Mouse (Mus musculus) G1E (cell line): ENCODE results near the gene Iqch. TPM values are rescaled to one million over a fixed set of nuclear protein-coding genes. Genes with fewer than 3 reads are reported as not detected.

ENCODE experiments used
- ATAC-seq: 2 replicates; pipeline ENCODE4 v1.8.0; 2016; ENCODE audit warnings: mild to moderate bottlenecking; ENCODE audit not compliant: insufficient number of reproducible peaks, poor library complexity, low FRiP score, severe bottlenecking; ENCODE audit errors: extremely low read depth
- DNase-seq: peaks from one replicate; pipeline ENCODE4 v3.0.0; 2012; ENCODE audit warnings: low spot score
- H3K27me3 ChIP-seq: 2 replicates; pipeline ENCODE4 v1.6.1; 2012; ENCODE audit warnings: mild to moderate bottlenecking, low read length, inconsistent platforms; ENCODE audit not compliant: insufficient read depth
- H3K36me3 ChIP-seq: replicated peaks from 2 replicates; pipeline ENCODE3; 2012; ENCODE audit warnings: mild to moderate bottlenecking, inconsistent platforms
- H3K4me1 ChIP-seq: 2 replicates; pipeline ENCODE4 v1.6.1; 2012; ENCODE audit warnings: low read depth, low read length, inconsistent platforms, mixed read lengths; ENCODE audit not compliant: insufficient read depth
- H3K4me3 ChIP-seq: 2 replicates; pipeline ENCODE4 v1.5.1; 2012; ENCODE audit warnings: low read depth, mild to moderate bottlenecking, inconsistent platforms, low read length, moderate library complexity, mixed read lengths
- H3K9me3 ChIP-seq: replicated peaks from 2 replicates; pipeline ENCODE4 v1.6.1; 2012; ENCODE audit warnings: inconsistent platforms
- CTCF ChIP-seq: IDR thresholded peaks from 2 replicates; pipeline ENCODE4 v1.5.1; 2012; ENCODE audit warnings: low read depth, low read length, inconsistent platforms, mixed read lengths
- GATA1 ChIP-seq: IDR thresholded peaks from 2 replicates; pipeline ENCODE4 v1.6.1; 2012; ENCODE audit warnings: borderline replicate concordance, low read length, inconsistent platforms, mixed read lengths
- GATA2 ChIP-seq: IDR thresholded peaks from 2 replicates; pipeline ENCODE4 v1.6.1; 2012; ENCODE audit warnings: low read depth, low read length, inconsistent platforms, borderline replicate concordance
- POLR2AphosphoS5 ChIP-seq: IDR thresholded peaks from 2 replicates; pipeline ENCODE4 v1.6.1; 2012; ENCODE audit warnings: low read depth, low read length, inconsistent platforms; ENCODE audit not compliant: insufficient replicate concordance
- TAL1 ChIP-seq: conservative IDR thresholded peaks from 2 replicates; pipeline ENCODE4 v1.6.1; 2012; ENCODE audit warnings: low read depth, low read length, inconsistent platforms, mixed read lengths
- polyA plus RNA-seq: library from polyadenylated mRNA; stranded (reverse); fragments of >175 nt; gene quantifications from 2 replicates; pipeline ENCODE4 v1.2.3, GENCODE M21; 2012
- total RNA-seq, 2 experiments: library from RNA; stranded (forward) in 1 of 2; stranded (reverse) in 1 of 2; fragments of 200-1000 nt in 1 of 2; fragments of >200 nt in 1 of 2; fragmentation: Nextera tagmentation in 1 of 2; gene quantifications; 2 replicates each; pipeline ENCODE4 v1.2.3; 2014 to 2017

Gene Iqch
- total and polyA plus RNA-seq, 3 experiments: 0.22 TPM; not detected in 2

DNA sequence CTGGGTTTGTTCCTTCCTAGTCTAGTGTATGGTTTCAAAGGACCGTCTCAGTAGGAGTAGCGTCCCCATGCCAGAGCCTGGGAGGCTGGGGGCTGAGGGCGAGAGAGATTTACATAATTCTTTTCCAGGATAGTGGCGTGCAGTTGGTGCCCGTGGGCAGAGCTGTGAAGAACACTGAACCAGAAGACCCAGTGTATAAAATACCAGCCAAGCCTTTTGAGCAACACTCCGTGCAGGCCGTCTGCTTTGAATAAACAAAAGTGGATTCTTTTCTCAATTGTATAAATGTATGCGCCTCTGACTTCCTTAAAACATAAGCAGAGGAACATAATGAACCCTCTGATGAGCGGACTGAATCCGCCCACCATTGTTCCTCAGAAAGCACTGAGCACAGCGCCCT is 30.6 kb upstream of the Iqch start:
- Histone ChIP-seq H3K36me3 (peaks cover 96% of the 10 kb centered on the region), H3K4me3 (no peak overlapping the region), H3K9me3 (no peaks in the 10 kb centered on the region), H3K27me3 (no peaks in the 10 kb centered on the region), H3K4me1 (no peaks in the 10 kb centered on the region)
- no peak for ATAC-seq
- TF ChIP-seq CTCF: no peak
- no peak for TF ChIP-seq GATA1
- no peak for TF ChIP-seq GATA2
- TF ChIP-seq TAL1: no peak
- TF ChIP-seq POLR2AphosphoS5: no peak
- DNase-seq: no peak

DNA sequence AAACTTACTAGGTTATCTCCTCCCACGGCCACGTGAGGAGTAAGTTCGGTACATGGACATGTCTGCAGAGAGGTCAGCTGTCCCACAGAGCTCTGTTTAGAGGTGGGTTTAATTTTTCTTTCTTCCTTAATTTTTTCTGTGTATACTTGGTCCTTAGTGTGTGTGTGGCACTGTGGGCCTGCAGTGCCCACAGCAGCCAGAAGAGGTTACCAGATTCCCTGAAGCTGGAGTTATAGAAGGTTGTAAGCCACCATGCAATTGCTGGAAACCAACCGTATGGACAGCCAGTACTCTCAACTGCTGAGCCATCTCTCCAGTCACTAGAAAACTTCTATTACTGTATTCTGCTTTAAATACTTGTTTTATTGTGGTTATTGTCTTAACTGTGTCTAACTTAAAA is 29.8 kb upstream of the Iqch start:
- H3K4me1 ChIP-seq: no peaks in the 10 kb centered on the region
- H3K9me3 ChIP-seq: no peaks in the 10 kb centered on the region
- H3K27me3 ChIP-seq: no peaks in the 10 kb centered on the region
- ATAC-seq (no peak), DNase-seq (no peak)
- peaks cover 96% of the 10 kb centered on the region for H3K36me3 ChIP-seq
- TF ChIP-seq GATA1 (no peak), CTCF (no peak), GATA2 (no peak), TAL1 (no peak), POLR2AphosphoS5 (no peak)
- no peak overlapping the region for H3K4me3 ChIP-seq

DNA sequence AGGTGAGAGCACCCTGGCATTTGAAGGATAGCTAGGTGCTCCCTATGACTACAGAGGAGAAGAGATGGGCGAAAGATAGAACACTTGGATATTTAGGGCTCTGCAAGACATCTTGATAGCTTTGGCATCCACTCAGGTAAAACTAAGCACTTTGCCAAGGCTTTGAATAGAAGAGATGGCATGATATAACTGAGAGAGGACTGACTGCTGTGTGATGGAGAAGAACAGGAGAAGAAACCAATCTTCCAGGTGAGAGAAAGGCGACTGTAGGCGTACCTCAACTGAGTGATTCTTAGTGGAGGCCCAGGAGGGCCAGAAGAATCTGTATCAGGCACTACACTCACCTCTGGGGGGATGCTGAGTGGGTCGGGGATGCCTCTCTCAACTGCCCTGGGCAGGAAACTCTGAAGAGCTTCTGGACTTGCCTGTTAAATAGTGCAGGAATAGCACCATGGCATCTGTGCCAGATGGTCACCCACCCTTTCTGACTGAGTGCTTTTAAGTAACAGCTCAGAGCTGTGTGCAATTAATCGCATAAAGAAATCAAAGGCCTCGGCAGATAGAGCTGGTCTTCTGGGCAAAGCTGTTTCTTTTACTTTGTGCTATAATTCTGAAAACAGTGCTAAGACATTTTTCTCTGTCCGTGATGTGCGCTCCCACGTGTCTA is 22.9 kb upstream of the Iqch start:
- no peaks in the 10 kb centered on the region for H3K27me3 ChIP-seq
- H3K4me3 ChIP-seq: no peak overlapping the region
- ATAC-seq (no peak), DNase-seq (no peak)
- H3K9me3 ChIP-seq: no peaks in the 10 kb centered on the region
- no peak for TF ChIP-seq POLR2AphosphoS5
- no peak for TF ChIP-seq GATA1
- no peak for TF ChIP-seq GATA2
- no peak for TF ChIP-seq TAL1
- TF ChIP-seq CTCF: no peak
- peaks cover 99% of the 10 kb centered on the region for H3K36me3 ChIP-seq
- H3K4me1 ChIP-seq: no peaks in the 10 kb centered on the region

DNA sequence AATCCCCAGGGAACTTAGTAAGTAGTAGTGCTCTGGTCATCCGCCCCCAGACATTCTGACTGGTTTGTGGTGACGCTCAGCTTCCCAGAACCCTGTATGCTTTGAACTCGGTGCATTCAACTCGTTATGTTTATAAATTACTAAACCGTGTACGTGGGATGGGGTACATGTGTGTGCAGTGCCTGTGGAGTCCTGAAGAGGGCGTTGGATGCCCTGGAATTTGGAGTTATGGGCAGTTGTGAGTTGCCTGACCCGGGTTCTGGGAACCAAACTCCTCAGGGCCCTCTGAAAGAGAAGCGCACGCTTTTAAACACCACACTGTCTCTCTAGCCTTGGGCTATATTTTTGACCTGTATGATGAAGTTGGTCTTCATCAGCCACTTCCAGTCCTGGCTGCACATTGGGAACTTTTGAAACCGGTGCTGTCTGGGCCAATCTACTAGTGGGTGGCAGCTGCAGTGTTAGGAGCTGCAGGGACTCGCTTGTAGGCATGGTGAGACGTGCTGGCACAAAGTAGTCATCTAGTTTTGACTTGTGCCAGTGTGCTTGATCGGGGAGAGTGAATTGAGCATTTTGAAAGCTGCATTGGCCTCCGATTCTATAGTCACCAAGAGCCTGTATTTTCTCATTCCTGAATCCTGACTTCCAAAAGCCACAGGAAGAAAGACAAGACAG is 21.7 kb upstream of the Iqch start:
- Histone ChIP-seq H3K9me3 (no peaks in the 10 kb centered on the region), H3K36me3 (peaks cover 95% of the 10 kb centered on the region), H3K4me1 (no peaks in the 10 kb centered on the region), H3K27me3 (no peaks in the 10 kb centered on the region), H3K4me3 (no peak overlapping the region)
- DNase-seq (no peak), ATAC-seq (no peak)
- no peak for TF ChIP-seq POLR2AphosphoS5
- TF ChIP-seq CTCF: no peak
- TF ChIP-seq GATA2: no peak
- no peak for TF ChIP-seq GATA1
- no peak for TF ChIP-seq TAL1

DNA sequence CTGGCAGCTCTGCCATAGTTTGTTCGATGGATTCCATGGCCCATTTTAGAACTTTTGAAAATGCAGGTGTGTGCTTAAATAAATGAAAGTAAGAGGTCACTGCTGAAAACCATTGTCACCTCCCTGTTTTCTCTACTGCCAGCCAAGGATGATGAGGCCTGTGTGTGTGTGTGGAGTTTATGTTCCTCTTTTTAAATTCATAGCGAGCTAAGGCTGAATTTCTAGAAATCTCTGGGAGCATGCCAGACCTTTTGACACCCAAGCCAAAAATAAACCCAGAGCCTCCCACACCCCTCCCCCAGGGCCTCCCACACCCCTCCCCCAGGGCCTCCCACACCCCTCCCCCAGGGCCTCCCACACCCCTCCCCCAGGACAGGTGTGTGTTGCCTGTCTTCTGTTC is 15.7 kb upstream of the Iqch start:
- Histone ChIP-seq H3K36me3 (peaks cover 79% of the 10 kb centered on the region), H3K9me3 (no peaks in the 10 kb centered on the region), H3K4me3 (no peak overlapping the region), H3K27me3 (no peaks in the 10 kb centered on the region), H3K4me1 (peaks cover 7% of the 10 kb centered on the region; the same call in 1 of the 2 replicates)
- TF ChIP-seq POLR2AphosphoS5: no peak
- no peak for TF ChIP-seq TAL1
- TF ChIP-seq CTCF: no peak
- no peak for TF ChIP-seq GATA1
- ATAC-seq: no peak
- no peak for DNase-seq

DNA sequence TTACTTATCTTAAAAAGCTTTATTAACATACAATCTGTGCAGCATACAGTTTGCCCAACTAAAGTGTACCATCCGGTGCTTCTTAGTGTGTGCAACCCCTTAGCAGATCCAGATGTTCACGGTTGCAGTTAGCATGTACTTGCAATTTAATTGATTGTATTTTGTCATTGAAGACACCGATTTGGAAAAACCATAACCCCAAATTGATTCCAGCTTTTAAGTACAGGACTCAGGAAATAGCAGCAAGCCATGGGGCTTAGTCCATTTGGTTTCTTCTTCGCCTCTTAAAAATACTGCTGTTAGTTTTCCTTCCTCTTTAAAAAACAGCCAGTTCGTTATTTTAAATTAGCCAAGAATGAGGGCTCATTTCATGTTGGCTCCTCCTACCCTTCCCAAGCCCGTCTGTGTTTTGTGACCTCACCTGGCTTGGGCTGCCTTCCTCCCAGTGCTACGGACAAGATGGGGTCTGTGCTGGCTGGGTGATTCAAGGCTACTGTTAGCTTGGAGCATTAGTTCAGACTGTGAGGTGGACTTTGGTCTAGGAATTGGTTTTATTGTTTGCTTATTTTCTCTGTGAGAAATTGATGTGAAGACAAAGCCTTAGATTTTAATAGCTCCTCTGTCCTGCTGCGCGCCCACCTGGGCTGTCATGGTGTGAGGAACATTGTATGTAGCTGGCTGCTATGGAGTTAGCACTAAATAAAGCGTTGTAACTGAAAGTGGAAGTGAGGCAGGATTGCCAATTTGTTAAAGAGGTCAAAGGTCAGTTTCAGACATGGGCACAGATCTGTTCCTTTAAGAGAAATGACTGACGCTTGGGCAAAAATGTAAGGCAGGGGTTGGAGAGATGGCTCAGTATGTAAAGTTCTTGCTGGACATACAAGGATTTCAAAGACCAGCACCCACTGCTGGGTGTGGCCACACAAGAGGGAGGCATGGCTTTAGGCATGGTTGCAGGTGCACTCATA is 12.0 kb upstream of the Iqch start:
- Histone ChIP-seq H3K27me3 (no peaks in the 10 kb centered on the region), H3K36me3 (peaks cover 75% of the 10 kb centered on the region), H3K4me3 (no peak overlapping the region), H3K9me3 (no peaks in the 10 kb centered on the region), H3K4me1 (peaks cover 22% of the 10 kb centered on the region; the same call in 1 of the 2 replicates)
- no peak for TF ChIP-seq TAL1
- no peak for TF ChIP-seq POLR2AphosphoS5
- TF ChIP-seq CTCF: no peak
- no peak for TF ChIP-seq GATA1
- no peak for TF ChIP-seq GATA2
- no peak for ATAC-seq
- DNase-seq: no peak
